Mouse (Mus musculus): ENCODE measurements around the gene Colgalt2.

DNA sequence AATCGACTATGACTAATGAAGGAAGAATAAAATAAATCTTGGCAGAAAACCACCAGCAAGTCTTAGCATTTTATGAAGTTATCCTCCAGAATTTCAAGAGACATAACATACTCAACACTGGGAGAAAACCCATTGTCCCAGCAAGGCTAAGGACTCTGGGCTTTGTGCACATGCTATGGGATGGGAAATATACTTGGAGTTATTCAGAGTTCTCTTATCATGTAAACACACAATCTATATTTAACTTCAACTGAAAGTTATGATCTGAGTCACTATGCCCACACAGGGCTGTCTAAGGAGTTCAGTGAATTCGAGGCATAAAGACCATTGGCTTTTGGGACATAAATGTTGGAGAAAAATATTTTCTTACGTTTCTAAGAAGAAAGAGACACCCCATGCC is 151.3 kb downstream of the Colgalt2 start:
- TF ChIP-seq CTCF (IDR thresholded peaks at IDR 0.05; ENCODE audit: extremely low read depth, insufficient read length, insufficient replicate concordance, low read depth, low read length) (no peak), POLR2A (IDR thresholded peaks at IDR 0.05; ENCODE audit: low read depth, low read length) (no peak)

Data from small intestine, adult 2 months (tissue).